Mouse (Mus musculus) neural tube, embryonic 10.5 days (tissue): ENCODE measurements around the gene 4921504E06Rik.

Experiments used
- DNase-seq: peaks from one replicate; pipeline ENCODE4 v3.0.0-alpha.2; 2017; ENCODE audit warnings: low spot score; ENCODE audit errors: extremely low spot score

The 4921504E06Rik gene

GRCm38 (mm10) chr2:19423086-19423485 lies 130.6 kb downstream of the 4921504E06Rik start:
- DNase-seq, result no peak

- no peak for DNase-seq
Measured at GRCm38 (mm10) chr2:19422226-19422625, 131.5 kb downstream of the 4921504E06Rik start.

DNA sequence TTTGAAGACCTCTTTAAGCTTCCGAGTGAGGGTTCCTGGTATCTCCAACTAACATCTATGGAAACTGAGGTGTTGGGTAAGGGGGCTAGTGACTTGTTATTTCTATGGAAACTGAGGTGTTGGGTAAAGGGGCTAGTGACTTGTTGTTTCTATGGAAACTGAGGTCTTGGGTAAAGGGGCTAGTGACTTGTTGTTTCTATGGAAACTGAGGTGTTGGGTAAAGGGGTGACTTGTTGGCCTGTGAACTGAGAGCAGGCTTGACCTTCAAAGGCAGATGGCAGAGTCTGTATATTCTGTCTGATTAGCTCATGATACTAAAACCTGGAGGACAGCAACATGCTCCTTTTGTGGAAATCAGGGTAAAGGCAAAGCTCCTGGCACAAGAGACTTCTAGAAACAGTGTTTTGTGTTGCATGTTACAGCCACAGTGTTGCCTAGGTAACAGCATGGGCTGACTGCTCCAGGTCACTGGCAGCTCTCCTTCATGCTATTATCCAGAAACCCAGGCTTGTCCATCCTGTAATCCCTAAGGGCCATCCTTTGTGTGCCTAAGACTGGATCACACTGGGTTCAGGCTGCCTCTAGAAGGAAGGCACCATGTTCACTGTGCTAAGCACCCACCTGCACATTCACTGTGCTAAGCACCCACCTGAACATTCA lies 133.9 kb downstream of the 4921504E06Rik start:
- no peak for DNase-seq

DNA sequence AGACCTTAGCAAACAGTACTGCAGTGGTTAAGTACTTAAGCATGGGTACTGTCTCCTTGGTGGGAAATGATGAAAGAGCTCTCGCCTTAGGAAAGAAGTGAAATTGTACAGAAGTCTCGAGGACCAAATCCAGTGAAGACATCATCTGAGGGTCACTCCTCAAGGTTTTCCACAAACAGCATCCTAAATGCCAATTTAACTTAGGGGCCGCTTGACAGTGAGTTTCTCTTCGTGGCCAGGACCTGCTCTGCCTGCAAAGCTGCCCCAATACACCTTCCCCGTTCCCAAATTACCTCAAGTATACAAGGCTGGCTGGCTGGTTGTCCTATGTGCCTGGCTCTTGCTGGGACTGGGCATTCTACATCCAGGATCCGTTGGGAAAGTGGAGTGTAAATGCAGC lies 137.6 kb downstream of the 4921504E06Rik start:
- DNase-seq, result no peak

DNA sequence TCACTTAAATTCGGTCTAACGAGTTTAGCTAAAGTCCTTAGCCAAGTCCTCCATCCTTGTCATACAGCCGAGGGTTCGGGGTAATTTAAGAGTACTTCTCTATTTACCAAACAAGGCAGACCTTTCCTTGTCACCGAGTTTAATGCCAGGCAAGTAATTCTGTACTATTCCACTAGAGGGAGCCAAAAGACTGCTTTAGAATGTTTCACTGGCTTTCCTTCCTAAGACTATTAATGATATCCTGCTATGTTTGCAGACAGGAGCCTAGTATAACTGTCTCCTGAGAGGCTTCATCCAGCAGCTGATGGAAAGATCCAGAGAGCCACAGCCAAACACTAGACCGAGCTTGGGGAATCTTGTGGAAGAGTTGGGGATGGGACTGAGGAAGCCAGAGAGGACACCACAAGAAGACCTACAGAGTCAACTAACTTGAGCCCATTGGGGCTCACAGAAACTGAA lies 138.6 kb downstream of the 4921504E06Rik start:
- peak; percentile 41 for DNase-seq

- DNase-seq, result peak; percentile 77
Measured at GRCm38 (mm10) chr2:19414222-19414965, 139.3 kb downstream of the 4921504E06Rik start.
